Mouse (Mus musculus) lung, embryonic 15.5 days (tissue): Measurements from ENCODE around the gene Apba1. TPM values are rescaled to one million over a fixed set of nuclear protein-coding genes. Genes with fewer than 3 reads are reported as not detected.

Source experiments
- ATAC-seq: fragments of 200-750 bp; cut with Nextera tagmentation; 2 replicates; pipeline ENCODE4 v1.8.0; 2017; ENCODE audit warnings: moderate number of reproducible peaks, borderline replicate concordance; ENCODE audit not compliant: low FRiP score, low TSS enrichment; ENCODE audit errors: extremely low read depth
- H3K27ac ChIP-seq: fragments of 300-500 bp; sonication (generic); 2 replicates; pipeline ENCODE4 v1.5.1; 2015; ENCODE audit warnings: moderate library complexity, mild to moderate bottlenecking, inconsistent platforms
- H3K27me3 ChIP-seq: fragments of 300-500 bp; sonication (generic); 2 replicates; pipeline ENCODE4 v1.6.1; 2015; ENCODE audit warnings: inconsistent platforms
- H3K36me3 ChIP-seq: fragments of 300-500 bp; sonication (generic); 2 replicates; pipeline ENCODE4 v1.6.1; 2015; ENCODE audit warnings: inconsistent platforms
- H3K4me1 ChIP-seq: fragments of 300-500 bp; sonication (generic); 2 replicates; pipeline ENCODE4 v1.6.1; 2015; ENCODE audit warnings: inconsistent platforms
- H3K4me2 ChIP-seq: fragments of 300-500 bp; sonication (generic); 2 replicates; pipeline ENCODE4 v1.6.1; 2015; ENCODE audit warnings: inconsistent platforms, mild to moderate bottlenecking, moderate library complexity
- H3K4me3 ChIP-seq: fragments of 300-500 bp; sonication (generic); 2 replicates; pipeline ENCODE4 v1.5.1; 2015; ENCODE audit warnings: mild to moderate bottlenecking, inconsistent platforms
- H3K9ac ChIP-seq: fragments of 300-500 bp; sonication (generic); 2 replicates; pipeline ENCODE4 v1.6.1; 2015; ENCODE audit warnings: inconsistent platforms
- H3K9me3 ChIP-seq: fragments of 300-500 bp; sonication (generic); 2 replicates; pipeline ENCODE4 v1.6.1; 2016; ENCODE audit warnings: inconsistent platforms
- WGBS: fragments of 180-500 bp; shearing (Covaris S2); methylation state at CpG from one replicate; pipeline ENCODE4 v1.1.7; 2015; 5-methylcytosine and 5-hydroxymethylcytosine counted together
- polyA plus RNA-seq: library from polyadenylated mRNA; unstranded; fragments of >200 nt; fragmentation: Nextera tagmentation; extraction: Ambion mirVana; gene quantifications from 2 replicates; pipeline ENCODE4 v1.2.1, GENCODE M21; 2015

Gene Apba1
- polyA plus RNA-seq, 1 experiment from 2014 or later: 0.37 TPM

DNA sequence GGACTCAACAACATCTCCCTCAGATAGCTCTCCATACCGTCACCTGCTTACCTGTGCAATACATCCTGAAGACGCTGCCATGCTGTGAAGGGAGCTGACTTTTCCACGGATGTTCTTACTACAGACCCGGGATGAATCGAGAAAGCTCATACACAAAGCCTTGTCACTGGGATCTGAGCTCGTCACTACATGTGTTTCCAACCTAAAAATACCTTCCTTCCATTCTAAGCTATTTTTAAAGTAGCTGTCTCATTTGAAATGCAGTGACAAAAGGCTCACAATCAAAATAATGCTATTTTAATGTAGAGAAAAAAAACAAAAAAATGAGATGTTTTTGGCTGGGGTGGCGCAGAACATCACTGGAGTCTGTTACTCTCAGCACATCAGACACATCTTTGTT is 97.1 kb downstream of the Apba1 start:
- WGBS: 89% methylated on average over 7 of the region's 7 CpGs

DNA sequence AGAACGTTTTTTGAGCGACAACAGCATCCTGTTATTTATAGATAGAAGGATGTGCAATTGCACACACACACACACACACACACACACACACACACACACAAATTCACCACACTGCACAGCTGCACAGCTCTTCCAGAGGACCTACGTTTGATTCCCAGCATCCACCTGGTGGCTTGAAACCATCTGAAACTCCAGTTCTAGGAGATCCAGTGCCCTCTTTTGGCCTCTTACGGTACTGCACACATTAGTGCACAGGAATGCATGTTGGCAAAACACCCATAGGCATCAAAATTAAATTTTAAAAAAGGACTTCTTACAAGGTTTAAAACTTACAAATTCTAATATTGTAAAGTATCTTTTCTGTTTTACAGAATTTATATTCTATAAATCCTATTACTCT is 99.4 kb downstream of the Apba1 start:
- H3K9ac ChIP-seq: no peak overlapping the region
- no peaks in the 10 kb centered on the region for H3K4me1 ChIP-seq
- no peak overlapping the region for H3K4me2 ChIP-seq
- H3K27me3 ChIP-seq: no peaks in the 10 kb centered on the region
- ATAC-seq: no peak
- WGBS: 93% methylated on average over 4 of the region's 4 CpGs
- no peak overlapping the region for H3K4me3 ChIP-seq
- no peak overlapping the region for H3K27ac ChIP-seq
- H3K36me3 ChIP-seq: no peaks in the 10 kb centered on the region
- no peaks in the 10 kb centered on the region for H3K9me3 ChIP-seq

More for the DNA sequence above, 97.1 kb downstream of the Apba1 start:
- no peak overlapping the region for H3K4me3 ChIP-seq
- H3K4me1 ChIP-seq: no peaks in the 10 kb centered on the region
- H3K27ac ChIP-seq: no peak overlapping the region
- no peak overlapping the region for H3K4me2 ChIP-seq
- H3K9ac ChIP-seq: no peak overlapping the region
- H3K36me3 ChIP-seq: no peaks in the 10 kb centered on the region
- H3K9me3 ChIP-seq: no peaks in the 10 kb centered on the region
- no peaks in the 10 kb centered on the region for H3K27me3 ChIP-seq
- ATAC-seq: no peak

DNA sequence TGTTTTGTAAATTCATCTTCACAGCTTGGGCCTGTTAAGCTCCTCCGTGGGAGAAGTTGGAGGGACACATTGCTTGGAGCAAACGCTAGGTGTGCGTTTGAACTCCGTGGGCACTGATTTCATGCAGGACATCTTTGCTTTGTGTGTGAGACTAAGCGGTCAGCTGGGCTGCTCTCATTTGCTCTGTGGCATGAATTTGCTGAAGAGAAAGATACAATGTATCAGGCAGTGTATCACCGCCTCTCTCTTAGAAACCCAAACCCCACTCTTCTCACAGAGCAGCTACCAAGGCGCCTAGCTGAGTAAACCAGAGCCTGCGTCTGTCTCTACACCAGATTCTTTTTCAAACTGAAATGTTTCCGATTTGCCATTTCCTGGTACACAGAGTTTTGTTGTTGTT is 100.1 kb downstream of the Apba1 start:
- no peak for ATAC-seq
- 83% methylated on average over 9 of the region's 9 CpGs for WGBS

DNA sequence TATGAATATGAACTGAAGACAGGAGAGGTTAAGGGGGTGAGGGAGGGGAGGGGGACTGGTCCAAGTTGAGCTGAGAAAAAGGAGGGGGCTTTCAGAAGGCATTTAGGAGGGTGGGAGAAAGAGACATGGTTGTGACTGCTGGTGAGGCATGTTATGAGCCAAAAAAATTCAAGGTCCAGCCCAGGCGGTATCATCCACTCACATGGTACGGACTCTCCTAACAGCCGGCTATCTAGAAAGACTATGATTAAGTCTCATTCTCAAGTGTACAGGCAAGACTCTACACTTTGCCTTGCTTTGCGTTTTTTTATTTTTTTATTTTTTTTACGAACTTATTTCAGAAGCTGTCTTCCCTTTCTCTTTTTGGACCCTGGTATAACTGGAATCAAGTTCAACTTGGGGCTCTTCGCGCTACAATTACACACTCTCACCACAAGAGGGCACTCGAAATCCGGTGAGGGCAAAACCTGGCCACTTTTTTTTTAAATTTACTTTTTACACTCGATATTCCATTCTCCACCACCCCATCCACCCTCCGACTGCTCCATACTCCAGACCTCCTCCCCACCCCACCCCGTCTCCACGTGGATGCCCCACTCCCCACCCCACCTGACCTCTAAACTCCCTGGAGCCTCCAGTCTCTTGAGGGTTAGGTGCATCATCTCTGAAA is 101.6 kb downstream of the Apba1 start:
- no peaks in the 10 kb centered on the region for H3K27me3 ChIP-seq
- H3K9me3 ChIP-seq: no peaks in the 10 kb centered on the region
- no peaks in the 10 kb centered on the region for H3K36me3 ChIP-seq
- H3K4me3 ChIP-seq: no peak overlapping the region
- 26% methylated on average over 13 of the region's 13 CpGs for WGBS
- no peak overlapping the region for H3K4me2 ChIP-seq
- no peak overlapping the region for H3K9ac ChIP-seq
- H3K4me1 ChIP-seq: no peaks in the 10 kb centered on the region
- no peak for ATAC-seq
- H3K27ac ChIP-seq: no peak overlapping the region

More for the DNA sequence above, 100.1 kb downstream of the Apba1 start:
- no peak overlapping the region for H3K27ac ChIP-seq
- H3K4me3 ChIP-seq: no peak overlapping the region
- no peaks in the 10 kb centered on the region for H3K27me3 ChIP-seq
- no peaks in the 10 kb centered on the region for H3K9me3 ChIP-seq
- no peaks in the 10 kb centered on the region for H3K4me1 ChIP-seq
- H3K4me2 ChIP-seq: no peak overlapping the region
- no peaks in the 10 kb centered on the region for H3K36me3 ChIP-seq
- H3K9ac ChIP-seq: no peak overlapping the region

DNA sequence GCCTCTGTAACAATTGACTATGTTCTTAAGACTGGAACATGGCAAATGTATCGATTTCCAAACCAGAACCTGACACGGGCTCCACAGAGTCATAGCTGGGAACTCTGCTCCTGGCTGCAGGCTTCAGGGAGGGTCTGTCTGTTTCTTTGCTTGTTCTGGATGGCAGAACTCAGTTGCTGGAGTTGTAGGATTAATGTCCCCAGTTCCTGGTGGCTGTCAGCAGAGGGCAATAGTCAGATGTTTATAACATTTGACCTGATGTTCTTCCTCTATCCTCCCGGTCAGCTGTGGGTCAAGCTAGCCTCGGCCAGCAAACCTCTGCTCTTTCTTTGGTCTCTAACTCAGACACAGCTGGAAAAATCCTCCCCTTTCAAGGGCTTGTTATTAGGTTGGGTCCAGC is 104.0 kb downstream of the Apba1 start:
- H3K27ac ChIP-seq: no peak overlapping the region
- WGBS: 44% methylated on average over 4 of the region's 4 CpGs
- H3K36me3 ChIP-seq: no peaks in the 10 kb centered on the region
- H3K4me1 ChIP-seq: no peaks in the 10 kb centered on the region
- H3K9me3 ChIP-seq: no peaks in the 10 kb centered on the region
- no peak overlapping the region for H3K9ac ChIP-seq
- no peak for ATAC-seq
- H3K27me3 ChIP-seq: no peaks in the 10 kb centered on the region
- no peak overlapping the region for H3K4me3 ChIP-seq
- H3K4me2 ChIP-seq: no peak overlapping the region

DNA sequence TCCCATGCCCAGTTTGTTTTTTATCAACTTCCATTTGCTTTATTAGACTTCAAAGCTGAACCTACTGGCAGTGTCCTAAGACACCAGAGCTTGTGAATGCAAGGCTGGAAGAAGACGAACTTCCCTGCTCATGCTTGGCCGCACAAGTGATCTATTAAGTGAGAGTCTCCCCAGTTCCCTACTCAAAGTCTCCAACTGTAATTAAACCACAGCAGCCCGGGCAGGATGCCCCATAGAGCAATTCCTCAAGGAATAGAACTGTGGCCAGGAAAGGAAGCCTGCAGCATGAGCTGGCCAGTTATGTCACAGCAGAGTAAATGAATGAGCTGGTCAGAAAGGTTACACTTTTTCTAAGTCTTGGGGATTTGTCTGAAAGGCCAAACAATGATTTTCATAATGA is 105.3 kb downstream of the Apba1 start:
- H3K36me3 ChIP-seq: no peaks in the 10 kb centered on the region
- H3K27me3 ChIP-seq: no peaks in the 10 kb centered on the region
- WGBS: 35% methylated on average over 3 of the region's 3 CpGs
- H3K27ac ChIP-seq: no peak overlapping the region
- no peaks in the 10 kb centered on the region for H3K9me3 ChIP-seq
- no peak overlapping the region for H3K9ac ChIP-seq
- H3K4me2 ChIP-seq: no peak overlapping the region
- ATAC-seq: no peak
- H3K4me1 ChIP-seq: no peaks in the 10 kb centered on the region
- H3K4me3 ChIP-seq: no peak overlapping the region

DNA sequence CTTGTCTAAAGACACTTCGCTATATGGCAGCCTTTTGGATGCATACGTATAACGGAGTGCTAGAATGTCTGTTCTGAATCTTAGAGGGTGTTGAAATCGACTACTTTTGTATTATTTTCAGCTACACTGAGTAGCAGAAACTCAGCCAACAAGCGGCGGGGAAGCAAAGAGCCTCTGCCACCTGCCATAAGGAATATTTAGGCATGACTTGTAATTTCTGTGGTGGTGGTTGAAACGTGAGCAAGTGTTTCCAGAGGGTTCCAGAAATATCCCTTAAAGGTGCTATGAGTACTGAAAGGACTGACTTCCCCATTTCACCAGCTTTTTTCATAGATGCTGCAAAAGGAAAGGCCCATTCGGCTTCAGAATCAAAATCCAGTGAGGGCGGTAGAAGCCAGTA is 107.4 kb downstream of the Apba1 start:
- ATAC-seq: no peak
- Histone ChIP-seq H3K27me3 (no peaks in the 10 kb centered on the region), H3K27ac (no peak overlapping the region), H3K9ac (no peak overlapping the region), H3K4me1 (no peaks in the 10 kb centered on the region), H3K4me2 (no peak overlapping the region), H3K9me3 (no peaks in the 10 kb centered on the region), H3K4me3 (no peak overlapping the region), H3K36me3 (no peaks in the 10 kb centered on the region)
- WGBS: 85% methylated on average over 9 of the region's 9 CpGs

DNA sequence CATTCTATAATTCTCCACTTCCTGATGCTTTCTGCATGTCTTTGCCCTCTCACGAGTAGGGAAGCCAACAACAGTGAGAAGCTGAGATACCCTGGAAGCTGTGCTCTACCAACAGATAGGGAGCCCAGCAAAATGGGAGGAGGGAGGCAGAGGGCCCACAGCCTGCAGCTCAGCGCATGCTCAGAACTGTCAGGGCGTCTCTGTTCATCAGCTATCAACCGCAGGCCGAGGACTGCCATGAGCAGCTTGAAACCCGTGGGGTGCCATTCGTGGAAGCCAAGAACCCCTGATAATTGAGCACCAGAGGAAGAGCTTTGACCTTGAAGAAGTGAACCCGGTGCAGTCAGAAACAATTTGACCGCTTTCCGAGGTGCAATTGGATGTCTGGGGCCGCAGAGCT is 108.4 kb downstream of the Apba1 start:
- no peaks in the 10 kb centered on the region for H3K27me3 ChIP-seq
- no peaks in the 10 kb centered on the region for H3K36me3 ChIP-seq
- 68% methylated on average over 11 of the region's 11 CpGs for WGBS
- no peak overlapping the region for H3K4me3 ChIP-seq
- no peak overlapping the region for H3K27ac ChIP-seq
- no peak overlapping the region for H3K4me2 ChIP-seq
- no peak overlapping the region for H3K9ac ChIP-seq
- no peaks in the 10 kb centered on the region for H3K4me1 ChIP-seq
- H3K9me3 ChIP-seq: no peaks in the 10 kb centered on the region
- no peak for ATAC-seq

DNA sequence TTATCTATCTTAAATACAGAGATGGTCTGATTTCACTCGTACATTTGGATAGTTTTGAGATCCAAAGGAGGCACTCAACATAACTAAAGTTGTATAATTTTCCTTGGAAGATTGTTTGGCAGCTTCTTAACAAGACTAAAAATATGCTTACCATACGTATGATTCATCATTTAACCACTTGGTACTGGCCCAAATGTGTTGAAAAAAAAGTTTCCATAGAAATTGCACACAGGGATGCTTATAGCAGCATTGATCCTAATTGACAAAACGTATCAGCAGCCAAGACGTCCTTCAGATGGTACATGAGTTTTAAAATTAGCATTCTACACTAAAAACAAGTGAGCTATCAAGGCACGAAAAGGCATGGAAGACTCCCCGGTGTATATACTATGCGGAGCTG is 108.9 kb downstream of the Apba1 start:
- no peak overlapping the region for H3K9ac ChIP-seq
- no peaks in the 10 kb centered on the region for H3K36me3 ChIP-seq
- ATAC-seq: no peak
- no peak overlapping the region for H3K4me2 ChIP-seq
- no peak overlapping the region for H3K4me3 ChIP-seq
- no peaks in the 10 kb centered on the region for H3K27me3 ChIP-seq
- no peak overlapping the region for H3K27ac ChIP-seq
- no peaks in the 10 kb centered on the region for H3K9me3 ChIP-seq
- WGBS: 79% methylated on average over 7 of the region's 7 CpGs
- no peaks in the 10 kb centered on the region for H3K4me1 ChIP-seq

DNA sequence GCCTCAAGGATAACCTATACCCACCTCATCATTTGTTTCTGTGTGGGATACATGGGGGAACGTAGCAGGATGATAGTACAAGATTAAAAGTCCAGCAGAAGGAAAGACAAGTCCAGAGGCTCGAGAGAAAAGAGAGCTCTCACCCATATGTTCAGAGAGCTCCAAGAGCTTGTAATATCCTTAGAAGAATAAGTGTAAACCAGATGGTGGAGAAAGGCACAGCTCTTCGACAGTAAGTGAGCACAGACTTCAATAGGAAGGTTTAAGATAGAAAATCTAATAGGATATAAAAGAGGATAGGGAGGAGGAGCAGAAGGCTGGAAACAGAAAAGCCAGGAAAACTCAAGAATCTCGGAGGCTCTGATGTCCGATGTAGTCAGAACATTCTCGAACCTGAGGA is 115.8 kb downstream of the Apba1 start:
- H3K4me1 ChIP-seq: no peaks in the 10 kb centered on the region

DNA sequence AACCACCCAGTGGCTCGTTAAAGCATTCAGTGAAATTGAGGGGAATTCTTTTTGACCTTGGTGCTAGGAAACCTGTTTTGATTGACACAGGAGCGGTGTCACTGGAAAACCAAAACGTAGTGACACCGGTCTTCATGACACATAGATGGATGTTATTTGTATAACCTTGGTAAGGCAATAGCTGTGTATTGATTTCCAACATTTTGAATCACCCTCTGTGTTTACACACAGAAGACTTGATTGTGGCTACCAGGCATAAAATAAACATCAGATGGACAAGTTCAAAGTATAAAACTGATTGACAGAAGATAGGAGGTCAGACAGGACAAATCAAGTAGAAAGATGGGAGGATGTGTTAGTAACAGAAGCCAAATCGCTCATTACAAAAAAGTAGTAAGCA is 117.1 kb downstream of the Apba1 start:
- Histone ChIP-seq H3K4me3 (no peak overlapping the region), H3K4me1 (no peaks in the 10 kb centered on the region), H3K4me2 (no peak overlapping the region), H3K36me3 (no peaks in the 10 kb centered on the region), H3K27me3 (no peaks in the 10 kb centered on the region), H3K9me3 (no peaks in the 10 kb centered on the region), H3K9ac (no peak overlapping the region), H3K27ac (no peak overlapping the region)
- no peak for ATAC-seq
- 60% methylated on average over 5 of the region's 5 CpGs for WGBS

More for the DNA sequence above, 115.8 kb downstream of the Apba1 start:
- no peaks in the 10 kb centered on the region for H3K36me3 ChIP-seq
- 75% methylated on average over 6 of the region's 6 CpGs for WGBS
- ATAC-seq: no peak
- H3K4me3 ChIP-seq: no peak overlapping the region
- no peaks in the 10 kb centered on the region for H3K27me3 ChIP-seq
- H3K9ac ChIP-seq: no peak overlapping the region
- H3K9me3 ChIP-seq: no peaks in the 10 kb centered on the region
- H3K27ac ChIP-seq: no peak overlapping the region
- no peak overlapping the region for H3K4me2 ChIP-seq

DNA sequence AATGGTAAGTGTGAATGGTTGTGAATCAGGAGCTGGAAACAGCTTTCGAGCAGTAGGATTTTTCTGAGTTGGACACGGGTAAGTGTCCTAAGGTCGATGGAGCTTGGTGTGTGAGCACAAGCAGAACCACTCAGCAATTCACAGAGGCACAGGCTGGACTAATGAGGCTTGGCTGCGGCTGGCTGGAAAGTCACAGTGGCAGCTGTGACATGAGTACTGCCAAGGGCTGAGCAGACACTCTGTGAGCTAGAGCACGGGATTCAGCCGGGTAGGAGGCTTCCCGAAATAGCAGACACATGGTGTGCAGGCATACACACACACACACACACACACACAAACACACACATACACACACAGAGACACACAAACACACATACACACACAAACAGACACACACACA is 121.2 kb downstream of the Apba1 start:
- no peak overlapping the region for H3K9ac ChIP-seq
- no peak for ATAC-seq
- no peaks in the 10 kb centered on the region for H3K9me3 ChIP-seq
- H3K36me3 ChIP-seq: no peaks in the 10 kb centered on the region
- H3K4me1 ChIP-seq: no peaks in the 10 kb centered on the region
- no peak overlapping the region for H3K4me3 ChIP-seq
- H3K27ac ChIP-seq: no peak overlapping the region
- H3K27me3 ChIP-seq: no peaks in the 10 kb centered on the region
- no peak overlapping the region for H3K4me2 ChIP-seq
- 48% methylated on average over 7 of the region's 7 CpGs for WGBS

DNA sequence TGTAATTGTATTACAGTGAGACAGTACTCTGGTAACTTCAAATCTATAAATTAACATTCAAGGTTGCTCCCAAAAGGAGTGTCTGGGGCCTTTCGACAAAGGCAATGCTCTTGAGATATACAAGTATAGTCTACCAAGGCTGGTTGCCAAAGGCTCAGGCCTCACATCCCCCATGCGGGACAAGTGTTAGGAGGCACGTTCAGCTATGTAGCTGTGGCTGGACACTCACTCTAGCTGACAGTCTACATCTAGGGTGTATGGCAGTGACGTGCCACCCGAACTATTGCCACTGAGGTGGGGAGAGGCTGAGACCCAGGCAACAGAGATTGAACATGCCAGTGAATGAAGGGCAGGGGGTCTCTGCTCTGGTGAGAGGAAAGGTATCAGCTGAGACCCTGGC is 127.5 kb downstream of the Apba1 start:
- H3K9me3 ChIP-seq: no peaks in the 10 kb centered on the region
- H3K27ac ChIP-seq: no peak overlapping the region
- H3K4me2 ChIP-seq: no peak overlapping the region
- no peak overlapping the region for H3K4me3 ChIP-seq
- H3K27me3 ChIP-seq: 0 out of 2 replicates have a peak, but pooled peaks cover 4% of the 10 kb centered on the region
- no peak overlapping the region for H3K9ac ChIP-seq
- ATAC-seq: no peak
- no peaks in the 10 kb centered on the region for H3K4me1 ChIP-seq
- 78% methylated on average over 5 of the region's 5 CpGs for WGBS
- H3K36me3 ChIP-seq: no peaks in the 10 kb centered on the region
